Mouse (Mus musculus) cerebellum, postnatal 36 days (tissue): ENCODE data around the gene Chmp3.

Experiments used
- DNase-seq, 2 experiments: peaks; one replicate each; pipeline ENCODE4 v3.0.0; 2021 to 2022; ENCODE audit warnings: mixed read lengths in 2 of 2

The Chmp3 gene

DNA sequence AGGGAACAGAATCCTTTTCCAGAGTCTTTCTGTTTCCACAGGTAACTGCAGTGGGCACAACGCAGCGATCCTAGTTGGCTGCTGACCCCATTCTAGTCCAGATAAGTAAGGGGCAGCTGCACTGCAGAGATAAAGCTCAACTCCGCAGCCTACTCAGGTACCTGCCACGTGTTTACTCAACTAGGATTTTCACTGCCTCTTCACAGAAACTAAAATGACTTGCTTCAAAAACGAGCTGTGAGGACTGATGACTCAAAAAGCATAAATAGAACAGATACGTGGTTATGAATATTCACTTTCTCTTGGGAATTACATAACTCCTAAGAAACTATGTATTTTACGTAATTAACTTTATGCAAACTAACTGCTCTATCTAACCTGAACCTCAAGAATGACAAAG is 66.4 kb downstream of the Chmp3 start:
- DNase-seq: no peak

DNA sequence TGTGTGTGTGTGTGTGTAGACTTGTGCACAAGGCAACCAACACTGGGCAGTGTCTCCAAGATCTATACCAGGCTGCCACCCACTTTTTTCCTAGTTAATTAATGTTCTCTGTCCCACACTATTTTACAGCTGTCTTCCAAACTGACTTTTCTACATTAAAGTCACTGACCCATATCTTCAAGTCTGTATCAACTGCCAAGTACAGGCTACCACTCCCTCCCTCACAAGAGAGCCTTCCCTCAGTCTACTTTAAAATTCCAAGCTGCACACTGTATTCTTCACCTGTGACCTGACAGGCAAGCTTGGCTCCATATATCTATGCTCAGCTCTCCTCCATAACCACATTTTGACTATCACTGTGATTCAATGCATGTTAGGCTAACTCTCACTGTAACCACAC is 69.6 kb downstream of the Chmp3 start:
- DNase-seq: no peak

DNA sequence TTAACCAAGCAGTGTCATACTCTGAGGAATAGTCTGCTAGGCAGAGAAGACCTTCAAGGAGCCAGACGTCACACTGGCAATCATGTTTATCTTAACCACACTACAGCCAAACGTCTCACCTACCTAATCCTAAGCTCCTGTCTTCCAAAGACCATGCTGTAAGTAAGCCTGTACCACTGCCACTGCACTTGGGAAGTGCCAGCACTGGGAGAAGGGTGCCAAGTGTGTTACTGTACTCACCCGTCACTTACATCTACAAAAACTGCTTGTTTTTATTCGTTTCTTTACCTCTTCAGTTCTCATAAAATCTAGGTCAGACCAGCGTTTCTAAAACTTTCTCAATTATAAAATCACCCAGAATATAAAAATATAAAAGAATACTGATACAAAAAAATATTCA is 73.4 kb downstream of the Chmp3 start:
- DNase-seq: no peak

DNA sequence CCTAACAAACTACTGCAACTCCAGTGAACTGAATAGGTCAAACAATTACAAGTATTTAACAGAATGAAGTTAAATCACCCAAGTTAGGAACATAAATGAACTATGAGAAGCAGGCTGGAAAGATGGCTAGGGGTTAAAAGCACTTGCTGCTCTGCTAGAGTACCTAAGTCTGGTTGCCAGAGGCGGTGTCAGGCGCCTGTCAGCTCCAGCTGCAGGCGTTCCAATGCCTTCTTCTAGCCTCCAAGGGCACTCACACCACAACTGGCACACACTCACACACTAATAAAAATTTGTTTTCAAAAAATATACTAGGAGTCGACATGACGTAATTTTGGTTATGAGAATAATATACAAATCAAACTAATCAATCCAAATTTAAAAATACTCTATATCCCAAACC is 78.0 kb downstream of the Chmp3 start:
- no peak for DNase-seq

DNA sequence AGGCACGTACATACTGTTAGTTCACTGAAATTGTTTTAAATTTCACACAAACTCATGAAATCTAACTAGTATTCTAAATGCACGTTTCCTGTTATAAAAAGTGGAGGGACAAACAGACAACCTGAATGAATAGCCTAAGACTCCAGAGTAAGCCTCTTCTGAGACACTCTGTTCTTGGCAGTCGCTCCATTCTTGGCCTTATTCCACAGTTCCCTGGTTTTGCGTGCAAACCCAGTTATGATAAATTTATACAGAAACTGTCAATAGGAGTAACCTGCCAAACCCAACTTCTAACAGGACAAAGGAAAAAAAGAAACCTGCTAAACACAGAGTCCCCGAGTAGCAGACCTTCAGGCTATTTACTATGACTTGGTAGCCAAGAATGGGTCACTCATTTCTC is 78.4 kb downstream of the Chmp3 start:
- peak in 1 of 2 experiments; percentile 19 for DNase-seq

DNA sequence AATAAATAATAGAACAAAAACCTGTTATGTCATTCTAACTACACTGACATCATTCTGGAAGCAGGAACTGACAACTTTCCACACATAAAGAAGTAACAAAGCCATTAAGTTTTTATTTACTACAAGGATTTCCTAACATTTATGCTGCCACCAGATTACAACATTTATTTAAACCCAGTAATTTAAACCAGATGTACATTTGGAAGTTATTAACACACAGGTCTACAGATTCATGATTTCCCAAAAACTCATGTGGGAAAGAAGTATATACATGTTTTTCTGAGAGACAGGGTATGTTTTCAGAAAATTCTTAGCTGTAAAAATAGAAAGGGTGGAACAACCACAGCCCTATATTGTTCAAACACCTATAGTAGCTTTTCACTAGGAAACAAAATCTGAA is 81.1 kb downstream of the Chmp3 start:
- no peak for DNase-seq

DNA sequence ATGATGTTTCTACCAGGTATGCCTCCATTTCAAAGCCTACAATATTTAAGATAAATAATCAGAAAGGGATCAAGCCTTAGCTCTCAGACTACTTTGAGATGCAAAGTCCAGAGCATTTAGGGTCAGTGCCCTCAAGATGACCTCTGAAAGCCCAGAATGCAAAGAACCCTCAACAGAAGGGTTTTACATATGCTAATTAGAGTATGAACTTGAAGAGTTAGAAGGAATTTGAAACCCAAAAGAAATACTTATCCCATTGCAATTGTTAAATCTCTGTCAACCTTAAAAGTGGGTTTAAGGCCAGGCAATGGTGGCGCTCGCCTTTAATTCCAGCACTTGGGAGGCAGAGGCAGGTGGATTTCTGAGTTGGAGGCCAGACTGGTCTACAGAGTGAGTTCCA is 82.4 kb downstream of the Chmp3 start:
- no peak for DNase-seq

DNA sequence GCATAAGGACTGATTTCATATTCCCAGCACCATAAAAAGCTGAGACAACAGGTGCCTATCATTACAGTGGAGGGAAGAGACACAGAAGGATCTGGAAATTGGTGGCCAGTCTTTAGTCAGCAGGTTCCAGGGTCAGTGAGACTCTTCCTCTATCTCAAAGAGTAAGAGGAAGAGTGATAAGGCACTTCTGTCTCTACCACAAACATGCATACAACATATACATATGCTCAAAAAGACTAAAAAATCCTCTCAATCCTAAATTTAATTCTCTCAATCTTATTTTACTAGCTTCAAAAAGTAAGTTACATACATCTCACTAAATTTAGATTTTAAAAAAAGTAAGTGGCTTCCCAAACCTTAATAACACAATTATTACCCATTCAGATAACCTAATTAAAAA is 83.7 kb downstream of the Chmp3 start:
- DNase-seq: no peak

DNA sequence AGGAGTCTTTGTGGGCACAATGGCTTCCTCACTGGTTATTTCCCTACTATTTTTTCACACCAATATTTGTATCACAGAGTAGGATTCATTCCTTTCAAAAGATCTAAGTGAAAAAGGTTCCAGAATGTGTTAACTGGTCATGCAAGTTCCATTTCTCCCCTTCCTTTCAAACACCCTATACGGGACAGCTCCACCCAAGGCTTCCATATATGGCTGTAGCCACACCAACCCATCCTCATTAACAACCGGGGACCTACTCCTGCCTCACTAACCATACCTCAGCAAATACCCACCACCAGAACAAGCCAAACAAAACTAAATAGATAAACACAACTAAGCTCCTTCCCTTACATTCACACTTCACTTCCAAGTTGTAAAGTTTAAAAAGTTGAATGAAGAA is 87.6 kb downstream of the Chmp3 start:
- no peak for DNase-seq

DNA sequence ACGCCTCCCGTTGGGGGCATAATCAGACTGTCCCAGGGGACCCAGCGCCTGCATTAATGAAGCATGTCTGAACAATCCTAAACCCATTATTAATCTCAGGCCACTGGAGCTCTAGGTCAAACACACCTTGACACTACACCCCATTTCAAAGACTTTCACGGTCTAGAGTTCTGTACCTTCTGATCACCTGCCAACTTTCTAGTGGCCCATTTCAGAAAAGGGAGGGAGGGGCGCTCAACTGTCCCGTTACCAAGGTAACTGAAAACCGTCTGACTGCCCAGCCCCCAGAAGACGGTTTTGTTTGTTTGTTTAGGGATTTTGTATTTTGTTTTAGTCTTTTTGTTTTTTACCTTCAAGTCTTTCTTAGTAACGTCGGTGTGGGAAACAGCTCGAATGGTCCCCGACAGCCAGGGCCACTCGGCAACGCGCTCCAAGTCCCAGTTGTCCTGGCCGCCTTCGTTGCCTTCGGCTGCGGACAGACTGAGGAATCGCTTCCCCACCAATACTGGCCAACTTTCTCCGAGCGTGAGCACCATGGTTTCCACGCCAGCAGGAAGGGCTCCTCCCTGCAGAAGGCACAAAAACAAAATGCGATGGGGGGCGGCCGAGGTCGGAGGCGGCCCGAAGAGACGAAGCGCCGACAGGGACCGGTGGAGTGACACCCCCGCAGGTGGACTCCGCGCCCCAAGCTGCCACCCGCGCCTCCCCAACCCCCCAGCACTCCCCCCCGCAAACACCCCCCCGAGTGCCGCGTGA is 88.3 kb downstream of the Chmp3 start:
- peak; percentile 47 to 52 for DNase-seq
